Mouse (Mus musculus) urinary bladder, postnatal 36 days (tissue): ENCODE measurements around the gene Junb.
A peak's percentile ranks its signal among the peaks of the same experiment; 100 is the strongest.

Experiments used
- DNase-seq, 2 experiments: peaks; one replicate each; pipeline ENCODE4 v3.0.0; 2022; ENCODE audit warnings: low spot score in 2 of 2, mixed read lengths in 1 of 2

The Junb gene

GRCm38 (mm10) chr8:84937620-84938485 is 40.7 kb downstream of the Junb start:
- no peak for DNase-seq

DNA sequence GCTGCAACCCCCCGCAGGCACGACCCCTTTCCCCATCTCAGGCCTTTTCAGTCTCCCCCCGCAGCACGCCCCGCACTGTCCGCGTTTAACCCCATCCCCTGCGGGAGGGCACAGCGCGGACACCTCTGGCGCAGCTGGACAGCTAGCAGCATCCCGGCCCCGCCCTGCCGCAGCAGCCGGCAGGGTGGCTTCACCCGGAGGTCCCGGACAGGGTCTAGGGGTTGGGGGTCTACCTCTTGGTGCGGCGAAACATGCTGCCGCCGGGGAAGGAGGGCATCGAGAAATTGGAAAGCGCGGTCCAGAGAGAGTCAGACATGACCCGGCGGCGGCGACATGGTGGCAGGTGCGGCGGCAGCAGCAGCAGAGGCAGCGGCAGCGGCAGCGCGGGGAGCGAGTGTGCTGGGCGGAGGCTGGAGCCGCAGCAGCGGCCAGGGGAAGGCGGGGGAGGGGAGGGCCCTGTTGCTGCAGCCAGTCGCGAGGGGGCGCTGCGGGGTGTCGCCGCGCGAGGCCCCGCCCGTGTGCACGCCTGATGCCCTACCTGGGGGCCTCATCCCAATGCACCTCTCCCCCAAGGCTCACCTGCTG is 41.5 kb downstream of the Junb start, which contains the start of gene Mast1:
Gene Mast1 (minus strand): TSS at position 398 of the 585 bp plus-strand sequence.
- DNase-seq: peak in 1 of 2 experiments; percentile 46

DNA sequence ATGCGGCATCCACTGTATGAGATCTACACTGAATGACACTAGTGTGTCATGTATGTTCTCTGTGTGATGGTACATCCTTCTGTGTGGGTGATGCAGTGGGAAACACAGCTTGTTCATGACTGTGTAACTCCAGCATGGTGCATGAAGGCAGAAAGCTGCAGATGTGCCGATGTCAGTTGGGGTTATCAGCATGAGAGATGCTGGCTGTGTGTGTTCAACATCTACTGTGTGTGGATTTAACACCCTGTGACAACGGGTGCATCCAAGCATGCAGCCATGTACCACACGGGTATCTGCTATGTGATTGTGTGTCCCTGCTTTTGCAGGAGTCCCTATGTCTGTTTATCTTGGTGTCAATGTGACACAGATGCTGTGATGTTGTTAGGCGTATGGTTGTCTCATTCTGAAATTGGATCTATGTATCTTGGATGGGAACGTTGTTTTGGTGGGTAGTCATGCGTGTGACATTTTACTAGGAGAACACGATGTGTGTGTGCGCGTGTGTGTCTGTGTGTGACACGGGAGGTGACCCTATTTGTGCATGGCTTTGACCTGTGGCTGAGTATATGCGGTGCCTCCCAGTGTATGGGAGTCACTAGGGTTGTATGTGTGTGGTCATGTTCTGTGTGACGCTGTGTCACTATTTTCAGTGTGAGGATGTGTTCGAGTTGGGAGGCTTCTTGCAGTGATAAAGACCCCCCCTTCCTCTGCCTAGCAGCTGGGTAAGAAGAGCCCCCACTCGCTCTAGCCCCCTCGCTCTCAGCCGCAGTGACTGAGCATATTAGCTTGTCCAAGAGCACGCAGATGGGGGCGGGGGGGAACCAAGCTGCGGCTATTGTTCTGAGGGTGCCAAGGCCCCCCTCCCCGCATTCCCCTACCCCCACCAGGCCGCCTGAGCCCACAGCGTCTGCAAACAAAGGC is 42.2 kb downstream of the Junb start:
- no peak for DNase-seq

DNA sequence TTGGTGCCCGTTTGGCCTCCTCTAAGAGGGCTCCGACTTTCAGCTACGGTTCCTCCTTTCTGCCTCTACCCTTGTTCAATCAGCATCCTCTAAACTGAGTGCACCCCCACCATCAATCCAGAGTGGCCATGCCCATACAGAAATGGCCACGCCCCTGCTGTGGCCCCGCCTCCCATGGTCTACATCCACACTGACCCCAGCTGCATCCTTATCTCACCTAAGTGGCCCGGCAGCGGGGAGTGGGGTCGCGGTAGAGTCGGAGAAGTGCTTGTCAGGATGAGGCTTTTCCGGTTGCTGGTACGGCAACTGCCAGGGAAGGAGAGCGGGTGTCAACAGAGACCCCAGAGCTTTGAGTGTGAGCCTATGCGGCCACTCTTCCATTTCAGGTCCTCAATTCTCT is 43.0 kb downstream of the Junb start:
- no peak for DNase-seq

- DNase-seq: no peak
Measured at GRCm38 (mm10) chr8:84934860-84935259, 43.7 kb downstream of the Junb start.

DNA sequence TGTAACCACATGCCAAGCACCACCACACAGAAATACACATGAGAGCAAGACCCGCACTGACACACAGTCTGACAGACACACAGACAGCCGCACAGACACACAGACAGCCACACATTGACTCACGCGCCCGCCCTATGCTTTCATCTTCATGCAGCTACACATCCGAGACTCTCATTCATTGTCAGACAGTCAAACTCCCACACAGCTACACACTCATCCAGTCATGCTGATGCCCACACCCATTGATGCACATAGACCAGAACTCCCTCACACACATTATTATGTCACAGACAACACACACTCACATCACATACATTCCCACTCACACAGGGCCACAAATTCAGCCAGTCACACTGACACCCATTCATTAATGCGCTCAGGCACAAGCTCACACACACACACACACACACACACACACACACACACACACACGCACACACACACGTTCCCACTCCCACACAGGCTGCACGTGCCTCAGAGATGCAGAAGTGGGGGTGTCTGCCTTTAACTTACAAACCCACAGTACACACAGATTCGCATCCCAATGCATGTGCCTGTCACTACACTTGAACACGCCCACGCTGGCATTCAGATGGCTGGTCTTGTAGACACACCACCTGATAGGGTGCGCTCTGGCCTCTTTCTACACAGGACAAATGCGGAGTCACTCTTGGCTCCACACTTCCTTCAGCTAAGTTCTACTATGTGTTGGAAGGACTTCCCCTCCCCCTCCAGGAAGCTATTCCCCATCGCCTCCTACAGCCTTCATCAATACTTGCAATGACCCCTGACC is 44.6 kb downstream of the Junb start:
- no peak for DNase-seq

GRCm38 (mm10) chr8:84930582-84930981 is 47.9 kb downstream of the Junb start:
- no peak for DNase-seq

DNA sequence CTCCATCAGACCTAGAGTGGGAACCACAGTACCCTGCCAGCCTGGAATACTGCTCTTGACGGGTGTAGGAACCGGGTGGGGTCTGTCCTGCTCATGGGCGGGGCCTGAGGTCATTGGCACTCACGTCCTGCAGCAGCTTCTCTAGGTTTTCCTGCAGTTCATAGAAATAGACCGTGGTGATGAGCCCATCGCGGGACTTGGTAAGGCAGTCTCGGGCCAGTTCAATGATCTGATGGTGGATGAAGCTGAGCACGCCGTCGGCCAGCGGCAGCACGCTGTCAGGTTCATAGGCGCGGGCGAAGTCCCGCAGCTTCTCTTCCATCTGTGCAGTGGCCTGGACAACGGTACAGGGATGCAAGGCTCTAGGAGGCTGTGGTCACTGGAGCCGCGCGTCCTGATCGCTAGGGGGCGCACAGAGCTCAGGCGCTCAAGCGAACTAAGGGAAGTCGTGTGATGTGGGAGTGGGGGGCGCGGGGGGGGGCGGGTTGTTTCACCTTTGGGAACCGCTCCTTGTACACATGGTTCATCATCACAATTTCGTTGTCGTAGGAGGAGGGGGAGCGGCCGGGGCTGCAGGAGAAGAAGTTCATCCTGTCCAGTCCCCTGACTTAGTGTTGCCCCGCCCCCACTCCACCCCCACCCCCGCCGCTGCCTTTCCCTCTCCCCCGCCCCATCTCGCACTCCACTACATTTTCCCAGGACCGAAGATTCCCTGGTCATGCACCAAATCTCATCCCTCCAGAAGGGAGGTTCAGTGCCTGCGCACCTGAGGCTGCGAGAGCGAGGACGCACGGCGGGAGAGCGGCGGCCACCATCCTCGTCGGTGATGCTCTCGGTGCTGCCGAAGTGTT is 49.8 kb downstream of the Junb start:
- peak; percentile 48 to 65 for DNase-seq

DNA sequence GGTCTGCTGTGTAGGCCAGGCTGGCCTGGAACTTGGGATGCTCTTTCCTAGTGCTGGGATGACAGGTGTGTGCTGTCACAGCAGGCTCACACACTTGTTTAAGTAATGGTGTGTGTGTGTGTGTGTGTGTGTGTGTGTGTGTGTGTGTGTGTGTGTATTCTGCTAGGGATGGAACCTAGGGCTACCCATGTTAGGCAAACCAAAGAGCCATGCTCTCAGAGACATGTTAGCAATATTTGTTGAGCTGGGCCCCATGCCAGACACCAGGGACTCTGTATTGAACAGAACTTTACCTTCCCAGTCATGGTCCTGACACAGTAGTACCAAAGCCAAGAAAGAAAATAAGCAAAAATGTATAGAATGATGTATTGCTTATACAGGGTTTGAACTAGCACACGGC is 51.0 kb downstream of the Junb start:
- no peak for DNase-seq

GRCm38 (mm10) chr8:84925557-84925956 is 53.0 kb downstream of the Junb start:
- DNase-seq: no peak
